Mouse (Mus musculus) heart, embryonic 14.5 days (tissue): ENCODE measurements around the gene Wdr4. TPM values are rescaled to one million over a fixed set of nuclear protein-coding genes. Genes with fewer than 3 reads are reported as not detected.
A peak's percentile ranks its signal among the peaks of the same experiment; 100 is the strongest.

Experiments
- ATAC-seq: fragments of 200-750 bp; cut with Nextera tagmentation; 2 replicates; pipeline ENCODE4 v1.8.0; 2017; ENCODE audit warnings: low read depth, moderate TSS enrichment; ENCODE audit not compliant: insufficient number of reproducible peaks, insufficient read depth, low FRiP score
- H3K27ac ChIP-seq, 2 experiments: fragments of 200-500 bp in 1 of 2; fragments of 300-500 bp in 1 of 2; sonication (generic) in 1 of 2; replicated peaks in 1 of 2; 2 replicates each; pipeline ENCODE4 v1.5.1; 2012 to 2014; ENCODE audit warnings: low read depth in 2 of 2, low read length in 2 of 2, control low read depth in 1 of 2, mild to moderate bottlenecking in 1 of 2, mixed read lengths in 1 of 2; ENCODE audit not compliant: control insufficient read depth in 1 of 2, insufficient read depth in 1 of 2
- H3K27me3 ChIP-seq: fragments of 300-500 bp; sonication (generic); 2 replicates; pipeline ENCODE4 v1.6.1; 2014; ENCODE audit warnings: mild to moderate bottlenecking, low read length, control low read depth; ENCODE audit not compliant: control insufficient read depth, insufficient read depth
- H3K36me3 ChIP-seq: fragments of 300-500 bp; sonication (generic); 2 replicates; pipeline ENCODE4 v1.6.1; 2014; ENCODE audit warnings: mild to moderate bottlenecking, control low read depth, low read length, mixed read lengths; ENCODE audit not compliant: control insufficient read depth, insufficient read depth
- H3K4me1 ChIP-seq, 2 experiments: fragments of 200-500 bp in 1 of 2; fragments of 300-500 bp in 1 of 2; sonication (generic) in 1 of 2; 2 replicates each; pipeline ENCODE4 v1.6.1; 2012 to 2014; ENCODE audit warnings: low read length in 2 of 2, control low read depth in 1 of 2, mixed read lengths in 1 of 2; ENCODE audit not compliant: control insufficient read depth in 2 of 2, insufficient read depth in 2 of 2
- H3K4me2 ChIP-seq: fragments of 300-500 bp; sonication (generic); 2 replicates; pipeline ENCODE4 v1.6.1; 2014; ENCODE audit warnings: mild to moderate bottlenecking, low read length
- H3K4me3 ChIP-seq, 2 experiments: fragments of 200-500 bp in 1 of 2; fragments of 300-500 bp in 1 of 2; sonication (generic) in 1 of 2; 2 replicates each; pipeline ENCODE4 v1.5.1; 2012 to 2014; ENCODE audit warnings: low read length in 2 of 2, mild to moderate bottlenecking in 2 of 2, control low read depth in 1 of 2, low read depth in 1 of 2, moderate library complexity in 1 of 2; ENCODE audit not compliant: control insufficient read depth in 1 of 2, insufficient read depth in 1 of 2
- H3K9ac ChIP-seq: fragments of 300-500 bp; sonication (generic); 2 replicates; pipeline ENCODE4 v1.6.1; 2014; ENCODE audit warnings: mild to moderate bottlenecking, low read length
- H3K9me3 ChIP-seq: fragments of 300-500 bp; sonication (generic); 2 replicates; pipeline ENCODE4 v1.6.1; 2016; ENCODE audit warnings: low read length, control low read depth; ENCODE audit not compliant: control insufficient read depth
- WGBS: fragments of 180-500 bp; shearing (Covaris S2); extraction: QIAGEN DNeasy Blood & Tissue Kit; methylation state at CpG from one replicate; pipeline ENCODE4 v1.1.7; 2014; 5-methylcytosine and 5-hydroxymethylcytosine counted together
- polyA plus RNA-seq: library from polyadenylated mRNA; unstranded; fragments of >200 nt; fragmentation: Nextera tagmentation; extraction: Ambion mirVana; gene quantifications from 2 replicates; pipeline ENCODE4 v1.2.1, GENCODE M21; 2014

The Wdr4 gene
- polyA plus RNA-seq, 1 experiment from 2014 or later = 17.9 TPM

GRCm38 (mm10) chr17:31519344-31519945 is 335 bp downstream of the Wdr4 start:
- Histone ChIP-seq H3K4me1 (peaks cover 12 to 23% of the 10 kb centered on the region in 2 experiments; a peak in 3 of 4 replicates), H3K36me3 (peaks cover 26% of the 10 kb centered on the region), H3K9ac (no peak overlapping the region; the same call in 1 of the 2 replicates), H3K4me2 (peak overlapping the region; percentile 71), H3K27me3 (no peaks in the 10 kb centered on the region), H3K27ac (peak overlapping the region in 1 of 2 experiments; percentile 91; a peak in 1 of 4 replicates), H3K4me3 (peak overlapping the region; percentile 81 to 90), H3K9me3 (no peaks in the 10 kb centered on the region)
- WGBS = under 1% methylated on average over 7 of the region's 7 CpGs
- ATAC-seq = peak; percentile 24

- WGBS = 66% methylated on average over 1 of the region's 1 CpGs
- no peak overlapping the region for H3K4me3 ChIP-seq
- no peak overlapping the region for H3K27ac ChIP-seq
- H3K36me3 ChIP-seq = peaks cover 9% of the 10 kb centered on the region
- H3K9ac ChIP-seq = no peak overlapping the region
- peaks cover 0 to 5% of the 10 kb centered on the region in 2 experiments; a peak in 2 of 4 replicates for H3K4me1 ChIP-seq
- H3K27me3 ChIP-seq = no peaks in the 10 kb centered on the region
- ATAC-seq = no peak
- no peaks in the 10 kb centered on the region for H3K9me3 ChIP-seq
- H3K4me2 ChIP-seq = no peak overlapping the region
These were observed 5.1 kb downstream of the Wdr4 start for GRCm38 (mm10) chr17:31514696-31515095.

DNA sequence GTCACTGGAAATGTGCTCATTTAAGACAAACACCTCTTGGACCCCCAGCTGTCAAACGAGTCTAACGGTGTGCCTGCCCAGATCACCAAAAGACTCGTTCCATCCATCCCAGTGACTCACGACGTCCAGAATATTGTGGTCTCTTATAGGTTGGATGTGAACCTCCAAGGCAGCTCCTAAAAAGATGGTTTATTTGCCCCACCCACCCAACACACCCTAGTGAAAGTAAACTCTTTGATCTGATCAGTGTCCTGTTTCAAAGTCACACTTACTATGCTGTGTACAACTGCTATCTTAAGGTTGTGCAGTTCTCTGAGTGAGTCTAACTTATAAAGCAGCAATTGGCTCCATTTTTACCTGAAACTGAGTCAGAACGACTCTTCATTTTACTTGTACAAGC is 7.2 kb downstream of the Wdr4 start:
- no peaks in the 10 kb centered on the region for H3K27me3 ChIP-seq
- peak overlapping the region; percentile 85 for H3K9ac ChIP-seq
- 15% methylated on average over 6 of the region's 6 CpGs for WGBS
- H3K4me1 ChIP-seq = peaks cover 0 to 5% of the 10 kb centered on the region in 2 experiments; a peak in 2 of 4 replicates
- H3K9me3 ChIP-seq = no peaks in the 10 kb centered on the region
- H3K27ac ChIP-seq = peak overlapping the region; percentile 6 to 79; a peak in 2 of 4 replicates
- H3K4me2 ChIP-seq = peak overlapping the region; percentile 86
- H3K36me3 ChIP-seq = peaks cover 28% of the 10 kb centered on the region
- H3K4me3 ChIP-seq = peak overlapping the region; percentile 90
- ATAC-seq = no peak

GRCm38 (mm10) chr17:31511792-31512495 is 7.8 kb downstream of the Wdr4 start:
- Histone ChIP-seq H3K9me3 (no peaks in the 10 kb centered on the region), H3K27me3 (no peaks in the 10 kb centered on the region), H3K4me3 (peak overlapping the region; percentile 90), H3K36me3 (peaks cover 34% of the 10 kb centered on the region), H3K27ac (peak overlapping the region; percentile 74 to 79), H3K9ac (peak overlapping the region; percentile 85), H3K4me1 (peaks cover 0 to 5% of the 10 kb centered on the region in 2 experiments; a peak in 2 of 4 replicates), H3K4me2 (peak overlapping the region; percentile 86)
- WGBS = under 1% methylated on average over 55 of the region's 56 CpGs
- peak; percentile 93 for ATAC-seq

GRCm38 (mm10) chr17:31510944-31511343 is 8.8 kb downstream of the Wdr4 start:
- 96% methylated on average over 6 of the region's 6 CpGs for WGBS

DNA sequence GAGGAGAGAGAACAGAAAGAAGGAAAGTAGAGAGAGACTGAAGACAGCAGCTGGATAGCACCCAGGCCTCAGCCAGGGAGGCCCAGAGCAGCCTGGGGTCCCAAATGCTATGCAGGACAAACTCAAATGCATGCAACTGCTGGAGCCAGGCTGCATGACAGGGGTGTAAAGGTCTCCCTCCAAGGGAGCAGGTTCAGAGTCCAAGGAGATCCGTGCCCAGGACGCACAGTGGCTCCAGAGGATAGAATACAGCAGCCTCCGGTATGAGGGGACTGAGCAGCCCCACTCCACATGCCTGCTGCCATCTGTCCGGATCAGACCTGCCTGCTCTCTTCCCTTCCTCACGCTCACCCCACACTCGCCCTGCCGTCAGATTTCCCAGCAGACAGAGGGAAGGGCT is 13.5 kb downstream of the Wdr4 start:
- H3K9ac ChIP-seq = no peak overlapping the region
- H3K4me2 ChIP-seq = no peak overlapping the region
- WGBS = 85% methylated on average over 7 of the region's 7 CpGs
- no peak overlapping the region for H3K4me3 ChIP-seq
- no peak for ATAC-seq
- H3K27ac ChIP-seq = no peak overlapping the region
- H3K4me1 ChIP-seq = peaks cover 0 to 3% of the 10 kb centered on the region in 2 experiments; a peak in 1 of 4 replicates
- no peaks in the 10 kb centered on the region for H3K9me3 ChIP-seq
- H3K36me3 ChIP-seq = peaks cover 87% of the 10 kb centered on the region
- H3K27me3 ChIP-seq = no peaks in the 10 kb centered on the region

More at GRCm38 (mm10) chr17:31510944-31511343, 8.8 kb downstream of the Wdr4 start:
- Histone ChIP-seq H3K9me3 (no peaks in the 10 kb centered on the region), H3K27ac (no peak overlapping the region), H3K36me3 (peaks cover 43% of the 10 kb centered on the region), H3K9ac (peak overlapping the region; percentile 85; the same call in 1 of the 2 replicates), H3K4me3 (0 out of 4 replicates have a peak overlapping the region, but pooled peaks of 1 of the 2 experiments have one; percentile 90), H3K27me3 (no peaks in the 10 kb centered on the region), H3K4me1 (peaks cover 0 to 5% of the 10 kb centered on the region in 2 experiments; a peak in 2 of 4 replicates), H3K4me2 (peak overlapping the region; percentile 86)
- ATAC-seq = no peak

- Histone ChIP-seq H3K9ac (no peak overlapping the region), H3K4me1 (peaks cover 0 to 3% of the 10 kb centered on the region in 2 experiments; a peak in 1 of 4 replicates)
These were observed 14.8 kb downstream of the Wdr4 start for GRCm38 (mm10) chr17:31505013-31505412.

More at GRCm38 (mm10) chr17:31505013-31505412, 14.8 kb downstream of the Wdr4 start:
- H3K36me3 ChIP-seq = peaks cover 93% of the 10 kb centered on the region
- no peak for ATAC-seq
- no peaks in the 10 kb centered on the region for H3K27me3 ChIP-seq
- no peak overlapping the region for H3K4me3 ChIP-seq
- H3K4me2 ChIP-seq = no peak overlapping the region
- no peaks in the 10 kb centered on the region for H3K9me3 ChIP-seq
- WGBS = 85% methylated on average over 5 of the region's 5 CpGs
- no peak overlapping the region for H3K27ac ChIP-seq
